Mouse (Mus musculus) megakaryocyte, embryonic 14.5 days (primary cell): ENCODE measurements around the gene Slc35d3. TPM values are rescaled to one million over a fixed set of nuclear protein-coding genes. Genes with fewer than 3 reads are reported as not detected.
A peak's percentile ranks its signal among the peaks of the same experiment; 100 is the strongest.

Experiments used
- H3K27me3 ChIP-seq: replicated peaks from 2 replicates; pipeline ENCODE3; 2012; ENCODE audit warnings: inconsistent platforms
- H3K36me3 ChIP-seq: replicated peaks from 2 replicates; pipeline ENCODE3; 2012; ENCODE audit warnings: low read length, inconsistent platforms, mixed read lengths
- H3K4me1 ChIP-seq: 2 replicates; pipeline ENCODE4 v1.6.1; 2012; ENCODE audit warnings: inconsistent platforms
- H3K4me3 ChIP-seq: replicated peaks from 2 replicates; pipeline ENCODE3; 2012; ENCODE audit warnings: moderate library complexity, mild to moderate bottlenecking, inconsistent platforms
- H3K9me3 ChIP-seq: 2 replicates; pipeline ENCODE4 v1.6.1; 2012; ENCODE audit warnings: inconsistent platforms
- FLI1 ChIP-seq: IDR thresholded peaks from 2 replicates; pipeline ENCODE4 v1.6.1; 2012; ENCODE audit warnings: low read length, inconsistent platforms, mixed read lengths
- GATA1 ChIP-seq: IDR thresholded peaks from 3 replicates; pipeline ENCODE4 v1.6.1; 2012; ENCODE audit warnings: mixed read lengths, low read length, inconsistent platforms, borderline replicate concordance
- polyA plus RNA-seq: library from polyadenylated mRNA; stranded (reverse); fragments of >175 nt; gene quantifications from 2 replicates; pipeline ENCODE4 v1.2.3, GENCODE M21; 2012; ENCODE audit warnings: low replicate concordance; ENCODE audit not compliant: insufficient read depth

Slc35d3 gene
- polyA plus RNA-seq, 1 experiment: 97.6 TPM

GRCm38 (mm10) chr10:19835887-19836710 is 15.2 kb downstream of the Slc35d3 start:
- peaks cover 16% of the 10 kb centered on the region for H3K36me3 ChIP-seq
- H3K9me3 ChIP-seq: no peaks in the 10 kb centered on the region
- H3K27me3 ChIP-seq: no peaks in the 10 kb centered on the region
- H3K4me3 ChIP-seq: no peak overlapping the region
- TF ChIP-seq FLI1 (no peak), GATA1 (no peak)
- H3K4me1 ChIP-seq: peaks cover 28% of the 10 kb centered on the region

- TF ChIP-seq FLI1 (no peak), GATA1 (no peak)
- H3K27me3 ChIP-seq: no peaks in the 10 kb centered on the region
- H3K36me3 ChIP-seq: peaks cover 12% of the 10 kb centered on the region
- no peak overlapping the region for H3K4me3 ChIP-seq
- peaks cover 38% of the 10 kb centered on the region for H3K4me1 ChIP-seq
- no peaks in the 10 kb centered on the region for H3K9me3 ChIP-seq
Measured at GRCm38 (mm10) chr10:19834222-19834621, 17.0 kb downstream of the Slc35d3 start.

GRCm38 (mm10) chr10:19831072-19831849 is 20.0 kb downstream of the Slc35d3 start:
- Histone ChIP-seq H3K9me3 (no peaks in the 10 kb centered on the region), H3K27me3 (no peaks in the 10 kb centered on the region), H3K36me3 (peaks cover 18% of the 10 kb centered on the region), H3K4me1 (peaks cover 57% of the 10 kb centered on the region), H3K4me3 (no peak overlapping the region)
- no peak for TF ChIP-seq FLI1

GRCm38 (mm10) chr10:19820986-19821385 is 30.3 kb downstream of the Slc35d3 start:
- no peak overlapping the region for H3K4me3 ChIP-seq
- peaks cover 5% of the 10 kb centered on the region for H3K36me3 ChIP-seq
- H3K9me3 ChIP-seq: no peaks in the 10 kb centered on the region
- H3K4me1 ChIP-seq: peaks cover 87% of the 10 kb centered on the region
- TF ChIP-seq GATA1 (no peak), FLI1 (no peak)
- no peaks in the 10 kb centered on the region for H3K27me3 ChIP-seq

GRCm38 (mm10) chr10:19818723-19819355 is 32.4 kb downstream of the Slc35d3 start:
- Histone ChIP-seq H3K36me3 (peaks cover 5% of the 10 kb centered on the region), H3K4me3 (peak overlapping the region; percentile 86), H3K27me3 (no peaks in the 10 kb centered on the region), H3K4me1 (peaks cover 89% of the 10 kb centered on the region), H3K9me3 (no peaks in the 10 kb centered on the region)
- TF ChIP-seq GATA1 (no peak), FLI1 (no peak)

GRCm38 (mm10) chr10:19815371-19815770 is 35.9 kb downstream of the Slc35d3 start:
- TF ChIP-seq FLI1 (peak; percentile 70), GATA1 (no peak; the same call in 2 of the 3 replicates)
- peaks cover 5% of the 10 kb centered on the region for H3K36me3 ChIP-seq
- H3K4me3 ChIP-seq: peak overlapping the region; percentile 73
- no peaks in the 10 kb centered on the region for H3K9me3 ChIP-seq
- peaks cover 94% of the 10 kb centered on the region for H3K4me1 ChIP-seq
- no peaks in the 10 kb centered on the region for H3K27me3 ChIP-seq

GRCm38 (mm10) chr10:19811436-19812172 is 39.7 kb downstream of the Slc35d3 start:
- Histone ChIP-seq H3K36me3 (peaks cover 24% of the 10 kb centered on the region), H3K9me3 (peaks cover 17% of the 10 kb centered on the region), H3K4me3 (peak overlapping the region; percentile 77), H3K27me3 (no peaks in the 10 kb centered on the region), H3K4me1 (peaks cover 68% of the 10 kb centered on the region)
- TF ChIP-seq FLI1: no peak
- TF ChIP-seq GATA1: no peak

GRCm38 (mm10) chr10:19804763-19805162 is 46.5 kb downstream of the Slc35d3 start:
- Histone ChIP-seq H3K4me3 (no peak overlapping the region), H3K4me1 (peaks cover 21% of the 10 kb centered on the region), H3K27me3 (no peaks in the 10 kb centered on the region), H3K9me3 (peaks cover 17% of the 10 kb centered on the region), H3K36me3 (peaks cover 28% of the 10 kb centered on the region)
- TF ChIP-seq FLI1 (no peak), GATA1 (no peak)

GRCm38 (mm10) chr10:19802958-19803357 is 48.3 kb downstream of the Slc35d3 start:
- peaks cover 11% of the 10 kb centered on the region for H3K9me3 ChIP-seq
- no peaks in the 10 kb centered on the region for H3K27me3 ChIP-seq
- H3K36me3 ChIP-seq: peaks cover 16% of the 10 kb centered on the region
- no peak overlapping the region for H3K4me3 ChIP-seq
- no peak for TF ChIP-seq GATA1
- no peak for TF ChIP-seq FLI1
- H3K4me1 ChIP-seq: peaks cover 15% of the 10 kb centered on the region

Other genes with a start within 250 kb of the Slc35d3 start
- gene Il22ra2, start 229.5 kb downstream of the Slc35d3 start, polyA plus RNA-seq: not detected in 2 replicates
- 0.19 TPM in 1 of 2 replicates, not detected in the other for gene Il20ra, start 138.9 kb downstream of the Slc35d3 start, polyA plus RNA-seq
- 8.1 TPM in 1 of 2 replicates, not detected in the other for gene Pex7, start 56.2 kb upstream of the Slc35d3 start, polyA plus RNA-seq
- gene Map3k5, start 83.0 kb upstream of the Slc35d3 start, polyA plus RNA-seq: 1.2 and 1.3 TPM in 2 replicates